Mouse (Mus musculus) urinary bladder, postnatal 36 days (tissue): Measurements from ENCODE around the gene Arnt2.

ENCODE experiments used
- DNase-seq, 2 experiments: peaks; one replicate each; pipeline ENCODE4 v3.0.0; 2022; ENCODE audit warnings: low spot score in 2 of 2, mixed read lengths in 1 of 2

Arnt2 gene

GRCm38 (mm10) chr7:84246878-84247277 is 163.1 kb downstream of the Arnt2 start:
- DNase-seq, result no peak

- no peak for DNase-seq
Observed at GRCm38 (mm10) chr7:84246093-84246492, 163.9 kb downstream of the Arnt2 start.

- no peak for DNase-seq
Observed at GRCm38 (mm10) chr7:84240406-84240805, 169.6 kb downstream of the Arnt2 start.

- DNase-seq, result no peak
Observed at GRCm38 (mm10) chr7:84237655-84238054, 172.3 kb downstream of the Arnt2 start.

- no peak for DNase-seq
Observed at GRCm38 (mm10) chr7:84231396-84231795, 178.6 kb downstream of the Arnt2 start.

- no peak for DNase-seq
Observed at GRCm38 (mm10) chr7:84227652-84228051, 182.3 kb downstream of the Arnt2 start.

GRCm38 (mm10) chr7:84226909-84227308 is 183.1 kb downstream of the Arnt2 start:
- DNase-seq, result no peak

GRCm38 (mm10) chr7:84212112-84212511 is 197.9 kb downstream of the Arnt2 start:
- no peak for DNase-seq

GRCm38 (mm10) chr7:84210585-84211291 is 199.2 kb downstream of the Arnt2 start:
- no peak for DNase-seq

- DNase-seq, result no peak
Observed at GRCm38 (mm10) chr7:84203981-84204380, 206.0 kb downstream of the Arnt2 start.

GRCm38 (mm10) chr7:84201151-84202068 is 208.6 kb downstream of the Arnt2 start:
- DNase-seq, result no peak

- DNase-seq, result no peak
Observed at GRCm38 (mm10) chr7:84197208-84197860, 212.6 kb downstream of the Arnt2 start.
